Mouse (Mus musculus): ENCODE data around the gene Map1b. TPM values are rescaled to one million over a fixed set of nuclear protein-coding genes. Genes with fewer than 3 reads are reported as not detected.

Gene Map1b
- polyA plus RNA-seq, 1 experiment from 2014 or later, result 31.2 TPM

DNA sequence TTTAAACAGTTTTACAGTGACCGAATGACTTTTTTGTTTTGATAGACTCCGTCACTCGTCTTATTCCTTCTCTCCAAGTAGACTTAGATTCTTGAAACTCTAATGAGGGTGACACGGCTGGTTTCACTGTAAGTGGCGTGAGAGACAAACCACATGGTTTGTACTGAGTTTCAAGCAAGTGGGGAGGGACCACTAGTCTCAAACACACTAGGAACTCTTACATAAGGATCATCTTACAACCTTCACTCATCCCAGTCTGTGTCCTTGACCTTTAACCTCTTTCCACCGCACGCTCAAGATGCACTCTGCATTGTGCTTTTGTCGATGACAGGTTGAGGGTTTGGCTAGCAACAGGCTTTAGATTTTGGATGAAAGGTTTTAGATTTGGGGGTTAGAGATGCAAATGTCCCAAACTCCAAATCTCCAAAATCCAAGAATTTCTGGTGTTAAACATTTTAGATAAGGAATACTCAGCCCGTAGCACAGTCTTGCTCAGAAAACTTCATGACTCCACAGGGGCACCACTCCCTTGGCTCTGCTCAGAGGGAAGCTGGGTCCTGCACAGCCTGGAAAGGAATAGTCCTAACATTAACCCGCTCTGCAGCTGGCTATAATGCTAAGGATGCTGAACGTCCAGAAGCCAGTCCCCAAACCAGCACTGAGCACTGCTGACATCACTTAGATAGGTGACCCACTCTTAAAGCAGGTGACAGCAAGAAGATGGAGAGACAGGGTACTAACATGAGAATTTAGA lies 10.3 kb downstream of the Map1b start:
- ATAC-seq, result peak; percentile 17; the same call in 1 of the 2 replicates
- H3K27me3 ChIP-seq (replicated peaks; ENCODE audit: insufficient read depth, low read length), result no peaks in the 10 kb centered on the region
- TF ChIP-seq CTCF (IDR thresholded peaks at IDR 0.05) (no peak), EP300 (IDR thresholded peaks at IDR 0.05) (no peak)
- 0 out of 2 replicates have a peak, but pooled peaks cover 3% of the 10 kb centered on the region for H3K4me1 ChIP-seq (ENCODE audit: insufficient read depth, low read depth, low read length)
- no peak overlapping the region for H3K4me2 ChIP-seq (replicated peaks; ENCODE audit: low read depth, low read length)
- no peaks in the 10 kb centered on the region for H3K36me3 ChIP-seq (ENCODE audit: insufficient read depth, low read length)
- H3K4me3 ChIP-seq (ENCODE audit: low read depth, low read length), result no peak overlapping the region
- no peak overlapping the region for H3K9ac ChIP-seq (replicated peaks; ENCODE audit: low read depth)
- 59% methylated on average over 11 of the region's 11 CpGs for WGBS
- no peaks in the 10 kb centered on the region for H3K9me3 ChIP-seq (ENCODE audit: low read length)
- no peak overlapping the region for H3K27ac ChIP-seq (ENCODE audit: low read length)
- peak; percentile 28 for DNase-seq (ENCODE audit: low spot score)

DNA sequence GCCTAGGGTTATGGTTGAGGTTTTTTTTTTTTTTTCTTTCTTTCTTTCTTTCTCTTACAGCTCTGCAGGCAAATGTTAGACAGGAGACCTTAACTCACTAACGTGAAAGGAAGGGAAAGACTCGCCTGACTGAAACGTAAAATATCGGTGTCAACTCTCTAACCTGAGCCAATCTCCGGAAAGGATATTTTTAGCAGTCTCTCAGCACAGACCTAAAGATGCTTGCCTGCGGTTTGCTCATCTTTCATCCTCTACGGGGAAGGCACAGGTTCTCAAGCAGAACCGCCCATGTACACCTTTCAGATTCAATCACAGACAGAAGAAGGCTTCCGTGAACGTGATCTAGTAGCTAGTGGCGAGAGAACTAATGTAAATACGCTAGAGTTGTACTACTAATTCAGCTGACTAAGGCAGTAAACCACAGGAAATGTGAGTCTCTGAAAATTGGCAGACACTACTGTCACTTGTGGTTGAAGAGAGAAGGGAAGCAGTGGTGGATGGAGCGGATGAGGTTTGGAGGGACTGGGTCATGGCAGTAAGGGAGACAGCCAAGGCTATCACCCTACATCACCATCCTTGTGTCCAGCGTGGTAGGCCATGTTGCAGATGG lies 12.9 kb downstream of the Map1b start:
- H3K9ac ChIP-seq (replicated peaks; ENCODE audit: low read depth), result no peak overlapping the region

DNA sequence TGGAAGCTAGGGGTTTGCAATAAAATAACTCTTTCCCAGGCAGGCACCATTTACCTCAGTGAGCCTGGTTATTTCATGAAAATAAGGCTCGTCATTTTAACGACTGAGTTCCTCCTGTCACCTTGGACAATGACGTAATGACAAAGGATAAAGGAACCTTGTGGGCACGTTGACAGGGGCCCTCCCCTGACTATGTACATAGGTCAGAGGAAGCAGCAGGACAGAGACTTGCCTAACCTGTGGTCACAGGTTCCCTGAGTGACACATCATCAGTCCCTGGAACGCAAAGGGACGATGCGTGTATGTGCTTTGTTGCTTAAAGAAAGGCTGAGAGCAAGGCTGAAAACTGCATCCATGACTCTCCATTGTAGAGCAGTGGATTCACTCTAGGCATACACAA lies 13.4 kb downstream of the Map1b start:
- ATAC-seq (no peak), DNase-seq (ENCODE audit: low spot score) (peak; percentile 18)
- no peak overlapping the region for H3K9ac ChIP-seq (replicated peaks; ENCODE audit: low read depth)
- no peak overlapping the region for H3K27ac ChIP-seq (ENCODE audit: low read length)
- no peak overlapping the region for H3K4me3 ChIP-seq (ENCODE audit: low read depth, low read length)
- H3K27me3 ChIP-seq (replicated peaks; ENCODE audit: insufficient read depth, low read length), result no peaks in the 10 kb centered on the region
- H3K4me1 ChIP-seq (ENCODE audit: insufficient read depth, low read depth, low read length), result 0 out of 2 replicates have a peak, but pooled peaks cover 3% of the 10 kb centered on the region
- WGBS, result 71% methylated on average over 7 of the region's 7 CpGs
- TF ChIP-seq CTCF (IDR thresholded peaks at IDR 0.05), result no peak
- TF ChIP-seq EP300 (IDR thresholded peaks at IDR 0.05), result no peak
- no peaks in the 10 kb centered on the region for H3K36me3 ChIP-seq (ENCODE audit: insufficient read depth, low read length)
- H3K9me3 ChIP-seq (ENCODE audit: low read length), result no peaks in the 10 kb centered on the region
- no peak overlapping the region for H3K4me2 ChIP-seq (replicated peaks; ENCODE audit: low read depth, low read length)

More for the DNA sequence above, 12.9 kb downstream of the Map1b start:
- 68% methylated on average over 14 of the region's 14 CpGs for WGBS
- ATAC-seq (no peak), DNase-seq (ENCODE audit: low spot score) (no peak)
- Histone ChIP-seq H3K4me1 (ENCODE audit: insufficient read depth, low read depth, low read length) (0 out of 2 replicates have a peak, but pooled peaks cover 3% of the 10 kb centered on the region), H3K4me2 (replicated peaks; ENCODE audit: low read depth, low read length) (no peak overlapping the region), H3K4me3 (ENCODE audit: low read depth, low read length) (no peak overlapping the region), H3K27ac (ENCODE audit: low read length) (no peak overlapping the region), H3K9me3 (ENCODE audit: low read length) (no peaks in the 10 kb centered on the region), H3K27me3 (replicated peaks; ENCODE audit: insufficient read depth, low read length) (no peaks in the 10 kb centered on the region), H3K36me3 (ENCODE audit: insufficient read depth, low read length) (no peaks in the 10 kb centered on the region)
- TF ChIP-seq CTCF (IDR thresholded peaks at IDR 0.05), result no peak

DNA sequence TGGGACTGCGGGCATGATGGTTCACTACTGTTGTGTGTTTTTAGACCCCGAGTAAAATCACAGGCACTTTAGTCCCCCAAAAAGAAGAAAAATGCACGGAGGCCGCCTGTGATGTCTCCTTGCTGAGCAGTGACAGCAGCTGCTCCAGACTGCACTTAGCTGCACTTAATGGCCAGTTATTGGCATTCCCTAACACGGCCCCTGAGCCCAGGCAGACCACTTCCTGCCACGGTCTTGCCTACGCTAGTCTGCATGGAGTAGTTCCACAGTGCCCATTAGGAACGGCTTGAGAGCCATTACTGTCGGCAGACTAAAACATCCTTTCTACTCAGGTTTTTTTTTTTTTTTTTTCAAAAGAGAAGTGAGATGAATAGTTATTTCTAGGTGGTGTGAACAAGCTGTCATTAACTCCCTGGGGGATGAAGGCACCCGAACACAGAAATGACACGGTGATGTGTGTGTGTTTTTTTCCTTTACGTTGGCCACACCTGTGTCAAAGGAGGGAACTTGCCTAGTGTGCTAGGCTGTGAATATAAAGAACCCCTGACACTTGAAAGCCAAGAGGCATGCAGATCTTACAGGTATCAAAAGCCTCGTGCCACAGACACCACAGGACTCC lies 14.1 kb downstream of the Map1b start:
- WGBS, result 48% methylated on average over 13 of the region's 13 CpGs
- DNase-seq (ENCODE audit: low spot score), result no peak
- H3K27me3 ChIP-seq (replicated peaks; ENCODE audit: insufficient read depth, low read length), result no peaks in the 10 kb centered on the region
- no peak for ATAC-seq
- no peak overlapping the region for H3K4me3 ChIP-seq (ENCODE audit: low read depth, low read length)
- no peak overlapping the region for H3K9ac ChIP-seq (replicated peaks; ENCODE audit: low read depth)
- no peaks in the 10 kb centered on the region for H3K9me3 ChIP-seq (ENCODE audit: low read length)
- no peaks in the 10 kb centered on the region for H3K36me3 ChIP-seq (ENCODE audit: insufficient read depth, low read length)
- no peak for TF ChIP-seq CTCF (IDR thresholded peaks at IDR 0.05)
- TF ChIP-seq EP300 (IDR thresholded peaks at IDR 0.05), result no peak
- H3K27ac ChIP-seq (ENCODE audit: low read length), result no peak overlapping the region
- 0 out of 2 replicates have a peak, but pooled peaks cover 3% of the 10 kb centered on the region for H3K4me1 ChIP-seq (ENCODE audit: insufficient read depth, low read depth, low read length)
- H3K4me2 ChIP-seq (replicated peaks; ENCODE audit: low read depth, low read length), result no peak overlapping the region

DNA sequence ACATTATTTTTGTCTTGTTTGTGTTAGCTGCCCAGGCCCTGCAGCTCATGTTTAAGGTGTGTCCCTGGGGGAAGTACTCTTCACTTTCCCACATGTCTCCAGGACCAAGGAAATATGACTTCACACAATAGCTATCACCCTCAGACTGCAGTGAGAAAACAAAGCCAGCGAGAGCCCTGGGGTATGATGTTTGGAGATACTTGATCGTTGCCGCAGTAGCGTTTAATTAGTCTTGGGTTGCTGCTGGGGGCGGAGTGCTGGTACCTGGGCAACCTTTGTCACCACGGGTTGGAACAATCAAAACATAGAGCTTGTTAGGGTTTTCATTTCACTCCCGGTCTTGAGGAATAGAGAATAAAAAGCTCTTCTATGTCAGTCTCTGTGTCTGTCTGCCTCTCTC lies 14.9 kb downstream of the Map1b start:
- H3K4me1 ChIP-seq (ENCODE audit: insufficient read depth, low read depth, low read length), result 0 out of 2 replicates have a peak, but pooled peaks cover 3% of the 10 kb centered on the region
- 44% methylated on average over 7 of the region's 7 CpGs for WGBS
- H3K27me3 ChIP-seq (replicated peaks; ENCODE audit: insufficient read depth, low read length), result no peaks in the 10 kb centered on the region
- no peaks in the 10 kb centered on the region for H3K36me3 ChIP-seq (ENCODE audit: insufficient read depth, low read length)
- H3K27ac ChIP-seq (ENCODE audit: low read length), result no peak overlapping the region
- no peak for DNase-seq (ENCODE audit: low spot score)
- H3K4me2 ChIP-seq (replicated peaks; ENCODE audit: low read depth, low read length), result no peak overlapping the region
- TF ChIP-seq CTCF (IDR thresholded peaks at IDR 0.05) (no peak), EP300 (IDR thresholded peaks at IDR 0.05) (no peak)
- no peaks in the 10 kb centered on the region for H3K9me3 ChIP-seq (ENCODE audit: low read length)
- ATAC-seq, result peak; percentile 19; the same call in 1 of the 2 replicates
- no peak overlapping the region for H3K9ac ChIP-seq (replicated peaks; ENCODE audit: low read depth)
- no peak overlapping the region for H3K4me3 ChIP-seq (ENCODE audit: low read depth, low read length)

DNA sequence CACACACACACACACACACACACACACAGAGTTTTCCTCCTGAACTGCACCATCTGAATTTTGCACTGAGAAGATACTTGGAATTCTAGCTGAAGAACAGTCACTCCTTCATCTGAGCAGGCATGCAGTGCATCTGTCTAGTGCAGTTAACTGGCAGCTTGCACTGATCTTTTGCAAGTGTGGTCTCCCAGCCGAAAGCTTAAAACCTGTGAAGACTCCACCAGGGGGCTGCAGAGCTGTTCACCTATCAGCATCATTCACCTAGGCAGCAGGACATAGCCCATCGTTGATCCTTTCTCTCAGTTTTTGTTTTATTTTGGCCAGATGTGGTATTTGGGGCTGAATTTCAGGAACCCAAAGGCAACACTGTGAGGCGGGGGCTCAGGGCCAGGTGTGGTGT lies 15.7 kb downstream of the Map1b start:
- no peaks in the 10 kb centered on the region for H3K9me3 ChIP-seq (ENCODE audit: low read length)
- H3K9ac ChIP-seq (replicated peaks; ENCODE audit: low read depth), result no peak overlapping the region
- TF ChIP-seq EP300 (IDR thresholded peaks at IDR 0.05) (no peak), CTCF (IDR thresholded peaks at IDR 0.05) (no peak)
- DNase-seq (ENCODE audit: low spot score), result no peak
- H3K27me3 ChIP-seq (replicated peaks; ENCODE audit: insufficient read depth, low read length), result no peaks in the 10 kb centered on the region
- no peaks in the 10 kb centered on the region for H3K36me3 ChIP-seq (ENCODE audit: insufficient read depth, low read length)
- no peak overlapping the region for H3K27ac ChIP-seq (ENCODE audit: low read length)
- 66% methylated on average over 3 of the region's 3 CpGs for WGBS
- H3K4me3 ChIP-seq (ENCODE audit: low read depth, low read length), result no peak overlapping the region
- ATAC-seq, result no peak
- 0 out of 2 replicates have a peak, but pooled peaks cover 3% of the 10 kb centered on the region for H3K4me1 ChIP-seq (ENCODE audit: insufficient read depth, low read depth, low read length)
- H3K4me2 ChIP-seq (replicated peaks; ENCODE audit: low read depth, low read length), result no peak overlapping the region

Data from lung, postnatal 0 days (tissue).